Mouse (Mus musculus): ENCODE results near the gene Specc1. TPM values are rescaled to one million over a fixed set of nuclear protein-coding genes. Genes with fewer than 3 reads are reported as not detected.

The Specc1 gene
- polyA plus RNA-seq, 1 experiment from 2014 or later = 9.2 TPM

DNA sequence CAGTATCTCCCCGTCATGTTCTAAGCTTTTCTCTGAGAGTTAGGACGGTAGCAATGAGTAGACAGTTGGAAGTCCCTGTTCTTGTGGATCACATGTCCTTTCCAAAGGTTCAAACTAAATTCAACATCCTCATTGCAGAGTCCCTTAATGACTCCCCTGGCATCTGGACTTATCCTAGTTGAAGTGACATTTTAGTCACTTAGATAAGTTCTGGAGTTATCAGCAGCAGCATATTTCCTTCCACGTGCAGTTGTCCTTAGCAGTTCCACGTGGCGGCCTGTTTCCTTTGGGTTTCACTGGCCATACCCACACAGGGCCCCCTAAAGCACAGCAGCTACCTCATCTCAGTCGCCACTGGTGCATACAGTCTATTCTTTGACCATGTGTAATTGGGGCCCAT lies 109.1 kb downstream of the Specc1 start:
- DNase-seq (ENCODE audit: low spot score) = no peak
- 62% methylated on average over 6 of the region's 6 CpGs for WGBS
- no peaks in the 10 kb centered on the region for H3K36me3 ChIP-seq (ENCODE audit: control insufficient read depth, insufficient read depth, low read length)
- H3K9me3 ChIP-seq (replicated peaks; ENCODE audit: control insufficient read depth, low read length) = no peaks in the 10 kb centered on the region
- no peaks in the 10 kb centered on the region for H3K27me3 ChIP-seq (replicated peaks; ENCODE audit: control insufficient read depth, insufficient read depth, low read length)
- H3K9ac ChIP-seq (ENCODE audit: low read length) = no peak overlapping the region
- no peak overlapping the region for H3K4me2 ChIP-seq (ENCODE audit: low read length)
- H3K4me1 ChIP-seq (ENCODE audit: control insufficient read depth, insufficient read depth, low read length) = peaks cover 8% of the 10 kb centered on the region
- no peak overlapping the region for H3K27ac ChIP-seq (ENCODE audit: low read depth, low read length)
- H3K4me3 ChIP-seq (ENCODE audit: low read depth, low read length) = no peak overlapping the region
- ATAC-seq = no peak

- no peak overlapping the region for H3K27ac ChIP-seq (ENCODE audit: low read depth, low read length)
- no peaks in the 10 kb centered on the region for H3K9me3 ChIP-seq (replicated peaks; ENCODE audit: control insufficient read depth, low read length)
- DNase-seq (ENCODE audit: low spot score) (no peak), ATAC-seq (no peak)
- no peak overlapping the region for H3K4me3 ChIP-seq (ENCODE audit: low read depth, low read length)
- H3K36me3 ChIP-seq (ENCODE audit: control insufficient read depth, insufficient read depth, low read length) = no peaks in the 10 kb centered on the region
- no peak overlapping the region for H3K4me2 ChIP-seq (ENCODE audit: low read length)
- H3K9ac ChIP-seq (ENCODE audit: low read length) = no peak overlapping the region
- peaks cover 8% of the 10 kb centered on the region for H3K4me1 ChIP-seq (ENCODE audit: control insufficient read depth, insufficient read depth, low read length)
- 24% methylated on average over 2 of the region's 2 CpGs for WGBS
- no peaks in the 10 kb centered on the region for H3K27me3 ChIP-seq (replicated peaks; ENCODE audit: control insufficient read depth, insufficient read depth, low read length)
These were observed 113.0 kb downstream of the Specc1 start for GRCm38 (mm10) chr11:62069554-62069953.

DNA sequence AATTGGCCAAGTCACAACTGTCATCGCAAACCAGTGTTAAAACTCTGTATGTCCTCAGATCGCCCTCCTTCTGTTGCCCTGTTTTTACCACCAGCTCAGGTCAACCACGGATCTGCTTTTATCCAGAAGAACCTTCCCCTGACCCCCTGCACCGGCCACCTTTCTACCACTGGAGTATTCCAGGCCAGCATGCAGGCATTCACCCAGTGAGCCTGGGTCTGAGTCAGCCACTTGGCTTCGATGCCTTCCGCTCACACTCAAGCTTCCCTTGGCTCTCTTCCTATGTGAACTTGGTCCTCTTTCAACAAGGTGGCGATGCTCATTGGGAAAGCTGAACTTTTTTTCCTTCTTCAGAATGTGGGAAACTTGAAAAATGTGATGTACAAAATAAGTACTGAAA lies 113.6 kb downstream of the Specc1 start:
- no peak for DNase-seq (ENCODE audit: low spot score)
- H3K4me1 ChIP-seq (ENCODE audit: control insufficient read depth, insufficient read depth, low read length) = peaks cover 8% of the 10 kb centered on the region
- no peaks in the 10 kb centered on the region for H3K27me3 ChIP-seq (replicated peaks; ENCODE audit: control insufficient read depth, insufficient read depth, low read length)
- no peak overlapping the region for H3K9ac ChIP-seq (ENCODE audit: low read length)
- no peaks in the 10 kb centered on the region for H3K36me3 ChIP-seq (ENCODE audit: control insufficient read depth, insufficient read depth, low read length)
- no peak overlapping the region for H3K4me3 ChIP-seq (ENCODE audit: low read depth, low read length)
- H3K9me3 ChIP-seq (replicated peaks; ENCODE audit: control insufficient read depth, low read length) = no peaks in the 10 kb centered on the region
- 77% methylated on average over 7 of the region's 7 CpGs for WGBS
- ATAC-seq = no peak
- no peak overlapping the region for H3K27ac ChIP-seq (ENCODE audit: low read depth, low read length)
- H3K4me2 ChIP-seq (ENCODE audit: low read length) = no peak overlapping the region

GRCm38 (mm10) chr11:62072406-62072805 lies 115.8 kb downstream of the Specc1 start:
- no peaks in the 10 kb centered on the region for H3K9me3 ChIP-seq (replicated peaks; ENCODE audit: control insufficient read depth, low read length)
- no peak for ATAC-seq
- no peak overlapping the region for H3K4me3 ChIP-seq (ENCODE audit: low read depth, low read length)
- DNase-seq (ENCODE audit: low spot score) = no peak
- H3K4me2 ChIP-seq (ENCODE audit: low read length) = no peak overlapping the region
- H3K27me3 ChIP-seq (replicated peaks; ENCODE audit: control insufficient read depth, insufficient read depth, low read length) = no peaks in the 10 kb centered on the region
- H3K4me1 ChIP-seq (ENCODE audit: control insufficient read depth, insufficient read depth, low read length) = peaks cover 10% of the 10 kb centered on the region
- WGBS = 92% methylated on average over 3 of the region's 3 CpGs
- H3K9ac ChIP-seq (ENCODE audit: low read length) = no peak overlapping the region
- no peaks in the 10 kb centered on the region for H3K36me3 ChIP-seq (ENCODE audit: control insufficient read depth, insufficient read depth, low read length)
- H3K27ac ChIP-seq (ENCODE audit: low read depth, low read length) = no peak overlapping the region

DNA sequence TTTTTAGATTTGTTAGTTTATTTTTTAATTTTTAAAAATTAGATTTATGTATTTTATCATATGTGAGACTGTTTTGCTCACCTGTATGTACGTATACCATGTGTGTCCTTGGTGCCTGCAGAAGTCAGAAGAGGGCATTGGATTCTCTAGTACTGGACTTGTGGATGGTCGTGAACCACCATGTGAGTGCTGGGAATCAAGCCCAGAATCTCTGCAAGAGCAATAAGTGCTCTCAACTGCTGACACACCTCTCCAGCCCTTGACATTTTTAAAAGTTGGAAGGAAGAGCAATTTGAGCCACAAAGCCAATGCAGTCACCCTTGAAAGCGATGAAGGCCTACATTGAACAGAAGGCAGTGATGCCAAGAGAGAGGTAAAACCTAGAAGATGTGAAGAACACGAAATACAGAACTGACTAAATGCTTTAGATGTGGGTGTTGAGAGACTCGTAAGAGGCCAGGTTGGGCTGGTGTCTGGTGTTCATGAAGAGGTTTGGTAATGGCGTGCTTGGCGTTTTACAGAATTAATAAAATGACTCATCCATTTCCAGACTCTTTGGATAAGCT lies 117.1 kb downstream of the Specc1 start:
- Histone ChIP-seq H3K36me3 (ENCODE audit: control insufficient read depth, insufficient read depth, low read length) (no peaks in the 10 kb centered on the region), H3K27me3 (replicated peaks; ENCODE audit: control insufficient read depth, insufficient read depth, low read length) (no peaks in the 10 kb centered on the region), H3K4me2 (ENCODE audit: low read length) (no peak overlapping the region), H3K9me3 (replicated peaks; ENCODE audit: control insufficient read depth, low read length) (no peaks in the 10 kb centered on the region), H3K4me1 (ENCODE audit: control insufficient read depth, insufficient read depth, low read length) (peaks cover 13% of the 10 kb centered on the region), H3K9ac (ENCODE audit: low read length) (no peak overlapping the region), H3K27ac (ENCODE audit: low read depth, low read length) (no peak overlapping the region), H3K4me3 (ENCODE audit: low read depth, low read length) (no peak overlapping the region)
- no peak for DNase-seq (ENCODE audit: low spot score)
- no peak for ATAC-seq
- WGBS = 85% methylated on average over 7 of the region's 7 CpGs

DNA sequence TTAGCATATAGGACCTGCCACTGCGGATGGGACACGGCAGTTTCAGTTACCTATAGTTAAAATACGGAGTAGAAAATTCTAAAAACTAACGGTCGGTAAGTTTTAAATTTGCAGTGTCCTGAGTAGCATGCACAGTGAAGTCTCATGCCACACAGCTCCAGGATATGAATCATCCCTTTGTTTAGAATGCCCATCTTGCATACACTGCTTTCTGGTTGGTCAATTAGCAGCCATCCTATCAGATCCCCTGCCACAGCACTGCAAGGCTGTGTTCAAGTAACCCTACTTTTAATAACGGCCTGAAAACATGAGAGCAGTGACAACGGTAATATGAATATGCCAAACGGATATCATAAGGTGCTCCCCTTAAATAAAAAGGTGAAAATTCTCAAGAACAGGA lies 118.0 kb downstream of the Specc1 start:
- no peak for ATAC-seq
- H3K27ac ChIP-seq (ENCODE audit: low read depth, low read length) = no peak overlapping the region
- H3K4me1 ChIP-seq (ENCODE audit: control insufficient read depth, insufficient read depth, low read length) = peaks cover 11% of the 10 kb centered on the region
- no peak overlapping the region for H3K4me3 ChIP-seq (ENCODE audit: low read depth, low read length)
- H3K36me3 ChIP-seq (ENCODE audit: control insufficient read depth, insufficient read depth, low read length) = no peaks in the 10 kb centered on the region
- no peaks in the 10 kb centered on the region for H3K27me3 ChIP-seq (replicated peaks; ENCODE audit: control insufficient read depth, insufficient read depth, low read length)
- DNase-seq (ENCODE audit: low spot score) = no peak
- H3K9me3 ChIP-seq (replicated peaks; ENCODE audit: control insufficient read depth, low read length) = no peaks in the 10 kb centered on the region
- no peak overlapping the region for H3K9ac ChIP-seq (ENCODE audit: low read length)
- 88% methylated on average over 8 of the region's 8 CpGs for WGBS
- H3K4me2 ChIP-seq (ENCODE audit: low read length) = no peak overlapping the region

- Histone ChIP-seq H3K4me2 (ENCODE audit: low read length) (no peak overlapping the region), H3K9me3 (replicated peaks; ENCODE audit: control insufficient read depth, low read length) (no peaks in the 10 kb centered on the region), H3K9ac (ENCODE audit: low read length) (no peak overlapping the region), H3K27ac (ENCODE audit: low read depth, low read length) (no peak overlapping the region), H3K36me3 (ENCODE audit: control insufficient read depth, insufficient read depth, low read length) (no peaks in the 10 kb centered on the region), H3K27me3 (replicated peaks; ENCODE audit: control insufficient read depth, insufficient read depth, low read length) (no peaks in the 10 kb centered on the region), H3K4me1 (ENCODE audit: control insufficient read depth, insufficient read depth, low read length) (peaks cover 7% of the 10 kb centered on the region), H3K4me3 (ENCODE audit: low read depth, low read length) (no peak overlapping the region)
- DNase-seq (ENCODE audit: low spot score) (no peak), ATAC-seq (no peak)
- WGBS = 84% methylated on average over 3 of the region's 3 CpGs
These were observed 118.5 kb downstream of the Specc1 start for GRCm38 (mm10) chr11:62075071-62075470.

- no peaks in the 10 kb centered on the region for H3K27me3 ChIP-seq (replicated peaks; ENCODE audit: control insufficient read depth, insufficient read depth, low read length)
- no peak overlapping the region for H3K27ac ChIP-seq (ENCODE audit: low read depth, low read length)
- peaks cover 6% of the 10 kb centered on the region for H3K4me1 ChIP-seq (ENCODE audit: control insufficient read depth, insufficient read depth, low read length)
- ATAC-seq (no peak), DNase-seq (ENCODE audit: low spot score) (no peak)
- no peak overlapping the region for H3K9ac ChIP-seq (ENCODE audit: low read length)
- no peaks in the 10 kb centered on the region for H3K36me3 ChIP-seq (ENCODE audit: control insufficient read depth, insufficient read depth, low read length)
- 97% methylated on average over 5 of the region's 5 CpGs for WGBS
- no peak overlapping the region for H3K4me2 ChIP-seq (ENCODE audit: low read length)
- H3K9me3 ChIP-seq (replicated peaks; ENCODE audit: control insufficient read depth, low read length) = no peaks in the 10 kb centered on the region
- H3K4me3 ChIP-seq (ENCODE audit: low read depth, low read length) = no peak overlapping the region
These were observed 119.0 kb downstream of the Specc1 start for GRCm38 (mm10) chr11:62075551-62075950.

DNA sequence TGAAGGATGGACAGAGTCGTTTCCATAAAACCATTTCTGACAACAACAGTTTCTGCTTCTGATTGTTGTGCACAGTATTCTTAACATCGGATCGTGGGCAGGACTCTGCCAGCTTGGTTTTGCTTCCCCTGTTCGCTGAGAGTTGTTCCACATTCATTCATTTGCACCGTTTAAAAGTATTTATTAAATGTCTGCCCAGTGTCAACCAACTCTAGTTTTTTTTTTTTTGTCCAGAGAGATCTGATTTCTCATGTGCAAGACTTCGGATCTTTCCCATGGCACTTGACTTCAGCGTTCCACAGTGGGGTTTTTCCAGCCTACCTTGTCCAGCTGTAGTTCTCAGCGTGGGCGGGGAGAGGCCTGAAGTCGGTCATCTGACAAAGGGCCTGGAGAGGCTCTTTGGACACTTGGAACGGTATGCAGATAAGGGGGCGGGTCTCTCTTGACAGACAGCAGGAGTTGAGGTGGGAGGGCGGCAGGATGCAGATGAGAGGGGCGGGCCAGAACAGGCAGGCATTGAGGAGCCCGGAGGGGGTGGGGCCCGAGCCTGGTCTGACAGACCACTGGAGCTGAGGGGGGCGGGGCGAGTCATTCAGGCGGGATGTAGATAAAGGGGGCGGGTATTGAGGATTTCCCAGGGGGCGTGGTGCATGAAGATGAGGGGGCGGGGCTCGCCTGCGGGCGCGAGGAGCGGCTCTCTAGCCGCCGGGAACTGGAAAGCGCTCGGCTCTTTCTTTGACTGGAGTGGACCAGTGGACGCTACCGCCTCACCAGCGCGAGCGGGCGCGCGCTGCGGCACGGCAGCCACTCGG lies 120.0 kb downstream of the Specc1 start:
- Histone ChIP-seq H3K9me3 (replicated peaks; ENCODE audit: control insufficient read depth, low read length) (no peaks in the 10 kb centered on the region), H3K27me3 (replicated peaks; ENCODE audit: control insufficient read depth, insufficient read depth, low read length) (no peaks in the 10 kb centered on the region), H3K36me3 (ENCODE audit: control insufficient read depth, insufficient read depth, low read length) (no peaks in the 10 kb centered on the region), H3K4me2 (ENCODE audit: low read length) (peak overlapping the region; percentile 81), H3K4me1 (ENCODE audit: control insufficient read depth, insufficient read depth, low read length) (peaks cover 6% of the 10 kb centered on the region), H3K4me3 (ENCODE audit: low read depth, low read length) (peak overlapping the region; percentile 85), H3K27ac (ENCODE audit: low read depth, low read length) (peak overlapping the region; percentile 85), H3K9ac (ENCODE audit: low read length) (peak overlapping the region; percentile 89)
- peak; percentile 98 for ATAC-seq
- 5% methylated on average over 32 of the region's 42 CpGs for WGBS
- peak; percentile 99 for DNase-seq (ENCODE audit: low spot score)
